Mouse (Mus musculus) midbrain, embryonic 10.5 days (tissue): ENCODE data around the gene D430041D05Rik. TPM values are rescaled to one million over a fixed set of nuclear protein-coding genes. Genes with fewer than 3 reads are reported as not detected.
A peak's percentile ranks its signal among the peaks of the same experiment; 100 is the strongest.

ENCODE experiments used
- DNase-seq: peaks from one replicate; pipeline ENCODE4 v3.0.0-alpha.2; 2017; ENCODE audit warnings: low spot score
- H3K27ac ChIP-seq: fragments of 300-500 bp; sonication (generic); replicated peaks from 2 replicates; pipeline ENCODE4 v1.5.1; 2016; ENCODE audit warnings: mild to moderate bottlenecking
- H3K27me3 ChIP-seq: fragments of 300-500 bp; sonication (generic); 2 replicates; pipeline ENCODE4 v1.6.1; 2016; ENCODE audit warnings: low read depth, mild to moderate bottlenecking; ENCODE audit not compliant: poor library complexity, severe bottlenecking
- H3K36me3 ChIP-seq: fragments of 300-500 bp; sonication (generic); 2 replicates; pipeline ENCODE4 v1.6.1; 2016; ENCODE audit warnings: mild to moderate bottlenecking, moderate library complexity
- H3K4me1 ChIP-seq: fragments of 300-500 bp; sonication (generic); 2 replicates; pipeline ENCODE4 v1.6.1; 2016
- H3K4me3 ChIP-seq: fragments of 300-500 bp; sonication (generic); 2 replicates; pipeline ENCODE4 v1.5.1; 2016; ENCODE audit warnings: mild to moderate bottlenecking, moderate library complexity
- H3K9me3 ChIP-seq: fragments of 300-500 bp; sonication (generic); replicated peaks from 2 replicates; pipeline ENCODE4 v1.6.1; 2016; ENCODE audit warnings: mild to moderate bottlenecking
- WGBS: fragments of 180-500 bp; shearing (Covaris S2); methylation state at CpG from one replicate; pipeline ENCODE4 v1.1.7; 2016; 5-methylcytosine and 5-hydroxymethylcytosine counted together
- polyA plus RNA-seq: library from polyadenylated mRNA; unstranded; fragments of >200 nt; fragmentation: Nextera tagmentation; extraction: Ambion mirVana; gene quantifications from 2 replicates; pipeline ENCODE4 v1.2.1, GENCODE M21; 2016

D430041D05Rik gene
- polyA plus RNA-seq, 1 experiment from 2014 or later, result 0.95 TPM

DNA sequence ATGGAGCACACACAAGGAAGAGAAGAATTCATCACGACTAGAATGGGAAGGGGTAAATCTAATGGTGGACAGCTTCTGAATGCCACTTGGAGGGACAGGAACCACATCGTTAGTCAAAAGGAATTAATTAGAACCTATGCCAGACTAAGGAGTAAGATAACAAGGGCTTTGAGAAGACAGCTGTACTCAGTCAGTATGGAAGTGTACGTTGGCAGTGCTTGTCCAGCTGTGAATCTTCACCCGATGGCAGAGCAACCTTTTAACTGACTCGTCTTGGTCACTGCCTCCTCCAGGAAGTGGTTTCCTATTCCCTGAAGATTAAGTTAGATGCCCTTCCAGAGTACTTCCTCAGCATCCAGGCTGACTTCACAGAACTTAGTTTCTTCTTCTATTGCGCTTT is 87.0 kb downstream of the D430041D05Rik start:
- 79% methylated on average over 6 of the region's 6 CpGs for WGBS

GRCm38 (mm10) chr2:104323351-104323750 is 87.5 kb downstream of the D430041D05Rik start:
- Histone ChIP-seq H3K4me3 (no peak overlapping the region), H3K27me3 (no peaks in the 10 kb centered on the region), H3K27ac (no peak overlapping the region), H3K36me3 (no peaks in the 10 kb centered on the region), H3K4me1 (peaks cover 5% of the 10 kb centered on the region; the same call in 1 of the 2 replicates), H3K9me3 (no peaks in the 10 kb centered on the region)
- no peak for DNase-seq
- WGBS, result 92% methylated on average over 5 of the region's 5 CpGs

More for the DNA sequence above, 87.0 kb downstream of the D430041D05Rik start:
- no peaks in the 10 kb centered on the region for H3K9me3 ChIP-seq
- no peaks in the 10 kb centered on the region for H3K27me3 ChIP-seq
- no peak overlapping the region for H3K27ac ChIP-seq
- H3K4me3 ChIP-seq, result no peak overlapping the region
- no peak for DNase-seq
- no peaks in the 10 kb centered on the region for H3K36me3 ChIP-seq
- H3K4me1 ChIP-seq, result 0 out of 2 replicates have a peak, but pooled peaks cover 3% of the 10 kb centered on the region

- no peaks in the 10 kb centered on the region for H3K9me3 ChIP-seq
Observed at GRCm38 (mm10) chr2:104320061-104320624, 90.7 kb downstream of the D430041D05Rik start.

GRCm38 (mm10) chr2:104319443-104319842 is 91.4 kb downstream of the D430041D05Rik start:
- no peak for DNase-seq
- 96% methylated on average over 10 of the region's 10 CpGs for WGBS
- Histone ChIP-seq H3K9me3 (no peaks in the 10 kb centered on the region), H3K4me3 (no peak overlapping the region), H3K36me3 (no peaks in the 10 kb centered on the region), H3K4me1 (peaks cover 11% of the 10 kb centered on the region), H3K27me3 (no peaks in the 10 kb centered on the region), H3K27ac (no peak overlapping the region)

More at GRCm38 (mm10) chr2:104320061-104320624, 90.7 kb downstream of the D430041D05Rik start:
- 88% methylated on average over 13 of the region's 13 CpGs for WGBS
- no peaks in the 10 kb centered on the region for H3K36me3 ChIP-seq
- H3K4me1 ChIP-seq, result peaks cover 11% of the 10 kb centered on the region
- H3K4me3 ChIP-seq, result no peak overlapping the region
- no peaks in the 10 kb centered on the region for H3K27me3 ChIP-seq
- DNase-seq, result no peak
- no peak overlapping the region for H3K27ac ChIP-seq

DNA sequence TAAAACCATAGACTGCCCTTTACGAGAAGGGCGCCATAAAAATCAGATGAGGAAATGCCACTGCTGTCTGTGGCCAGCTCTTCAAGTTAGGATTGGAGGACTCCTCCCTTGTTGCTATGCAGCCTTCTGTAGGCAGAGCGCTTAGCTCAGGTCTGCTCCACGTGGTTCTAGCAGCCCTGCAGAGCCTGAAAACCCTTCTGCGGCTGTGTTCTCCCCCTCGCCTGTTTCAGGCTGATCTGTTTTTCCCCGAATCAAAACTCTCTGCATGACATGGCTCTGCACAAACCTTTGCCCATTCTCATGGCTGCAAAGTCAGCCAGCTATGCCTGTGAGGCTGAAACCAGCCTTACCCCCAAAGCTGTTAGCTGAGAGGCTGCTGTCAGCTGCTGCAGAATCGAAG is 91.9 kb downstream of the D430041D05Rik start:
- no peaks in the 10 kb centered on the region for H3K9me3 ChIP-seq
- DNase-seq, result no peak
- no peaks in the 10 kb centered on the region for H3K27me3 ChIP-seq
- peaks cover 11% of the 10 kb centered on the region for H3K4me1 ChIP-seq
- no peak overlapping the region for H3K4me3 ChIP-seq
- H3K27ac ChIP-seq, result no peak overlapping the region; the same call in 1 of the 2 replicates
- H3K36me3 ChIP-seq, result no peaks in the 10 kb centered on the region
- 65% methylated on average over 8 of the region's 8 CpGs for WGBS

DNA sequence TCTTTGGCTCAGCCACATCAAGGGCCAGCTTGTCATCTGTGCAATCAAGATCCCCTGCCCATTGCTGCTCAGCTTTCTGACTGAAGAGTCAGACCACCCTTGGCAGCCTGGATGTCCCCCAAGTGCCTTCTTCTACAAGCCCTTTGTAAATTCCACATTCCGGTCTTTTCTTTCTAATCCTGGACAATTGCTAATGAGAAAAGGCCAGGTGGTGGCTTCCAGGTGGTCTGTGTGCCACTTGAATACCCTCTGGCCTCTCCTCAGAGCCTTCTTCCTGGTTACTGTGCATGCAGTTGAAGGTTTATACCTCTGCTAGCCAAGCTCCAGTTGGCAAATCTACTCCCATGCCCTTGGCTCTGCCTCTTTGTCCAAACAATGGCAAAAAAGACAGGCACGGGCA is 92.6 kb downstream of the D430041D05Rik start:
- DNase-seq, result no peak
- Histone ChIP-seq H3K27me3 (no peaks in the 10 kb centered on the region), H3K36me3 (no peaks in the 10 kb centered on the region), H3K9me3 (no peaks in the 10 kb centered on the region), H3K4me1 (peaks cover 11% of the 10 kb centered on the region), H3K4me3 (no peak overlapping the region), H3K27ac (no peak overlapping the region)
- 76% methylated on average over 2 of the region's 2 CpGs for WGBS

DNA sequence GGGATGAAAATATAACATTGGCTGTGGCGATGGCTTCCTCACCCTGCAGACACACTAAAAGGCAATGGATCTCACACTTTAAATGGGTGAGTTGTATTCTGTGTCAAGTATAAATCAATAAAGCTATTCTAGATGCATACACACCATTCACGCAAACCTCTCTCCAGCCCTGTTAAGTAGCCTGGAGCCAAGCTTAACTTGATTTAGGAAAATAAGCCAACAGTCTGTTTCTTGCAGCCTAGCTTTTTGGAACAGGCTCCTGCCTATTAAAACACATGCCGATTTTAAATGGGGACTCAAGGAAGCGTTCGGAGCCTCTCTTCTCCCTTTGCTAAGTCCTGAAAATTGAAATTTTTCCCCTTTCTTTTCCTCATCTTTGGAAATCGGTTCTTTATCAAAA is 93.2 kb downstream of the D430041D05Rik start:
- peaks cover 11% of the 10 kb centered on the region for H3K4me1 ChIP-seq
- H3K9me3 ChIP-seq, result no peaks in the 10 kb centered on the region
- DNase-seq, result no peak
- no peak overlapping the region for H3K4me3 ChIP-seq
- WGBS, result 91% methylated on average over 6 of the region's 6 CpGs
- H3K27ac ChIP-seq, result no peak overlapping the region
- H3K27me3 ChIP-seq, result no peaks in the 10 kb centered on the region
- no peaks in the 10 kb centered on the region for H3K36me3 ChIP-seq

GRCm38 (mm10) chr2:104316483-104316882 is 94.3 kb downstream of the D430041D05Rik start:
- peaks cover 11% of the 10 kb centered on the region for H3K4me1 ChIP-seq
- no peak for DNase-seq
- no peaks in the 10 kb centered on the region for H3K9me3 ChIP-seq
- H3K27ac ChIP-seq, result no peak overlapping the region
- no peaks in the 10 kb centered on the region for H3K27me3 ChIP-seq
- no peak overlapping the region for H3K4me3 ChIP-seq
- 75% methylated on average over 8 of the region's 8 CpGs for WGBS
- no peaks in the 10 kb centered on the region for H3K36me3 ChIP-seq

- Histone ChIP-seq H3K4me1 (peaks cover 9% of the 10 kb centered on the region), H3K36me3 (no peaks in the 10 kb centered on the region), H3K4me3 (no peak overlapping the region), H3K9me3 (no peaks in the 10 kb centered on the region), H3K27ac (no peak overlapping the region), H3K27me3 (no peaks in the 10 kb centered on the region)
- WGBS, result 89% methylated on average over 6 of the region's 6 CpGs
- DNase-seq, result no peak
Observed at GRCm38 (mm10) chr2:104313246-104313645, 97.6 kb downstream of the D430041D05Rik start.

- WGBS, result 83% methylated on average over 4 of the region's 4 CpGs
- H3K4me1 ChIP-seq, result peaks cover 8% of the 10 kb centered on the region
- no peak for DNase-seq
- H3K4me3 ChIP-seq, result no peak overlapping the region
- H3K27ac ChIP-seq, result no peak overlapping the region
- H3K27me3 ChIP-seq, result no peaks in the 10 kb centered on the region
- no peaks in the 10 kb centered on the region for H3K9me3 ChIP-seq
- no peaks in the 10 kb centered on the region for H3K36me3 ChIP-seq
Observed at GRCm38 (mm10) chr2:104307102-104307501, 103.7 kb downstream of the D430041D05Rik start.

DNA sequence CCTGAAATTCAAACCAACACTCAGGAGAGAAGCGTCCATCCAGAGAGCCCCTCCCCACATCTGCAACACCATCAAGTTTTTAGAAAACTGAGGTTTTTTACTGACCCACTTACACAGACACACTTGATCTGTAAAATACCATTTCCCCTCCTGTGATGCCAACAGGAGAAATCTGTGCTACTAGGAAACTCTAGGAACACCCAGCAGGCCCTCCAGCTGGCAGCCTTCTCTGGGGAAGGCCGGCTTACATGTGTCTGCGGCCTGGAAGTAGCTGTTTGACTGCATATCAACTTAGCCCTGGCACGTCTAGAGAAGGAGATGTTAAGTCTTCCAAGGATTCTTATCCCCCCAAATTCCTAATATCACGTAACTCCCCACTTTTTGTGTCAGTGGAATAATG is 105.1 kb downstream of the D430041D05Rik start:
- no peaks in the 10 kb centered on the region for H3K9me3 ChIP-seq
- no peaks in the 10 kb centered on the region for H3K27me3 ChIP-seq
- no peak for DNase-seq
- no peak overlapping the region for H3K4me3 ChIP-seq
- 78% methylated on average over 5 of the region's 5 CpGs for whole genome bisulfite sequencing
- no peak overlapping the region for H3K27ac ChIP-seq
- no peaks in the 10 kb centered on the region for H3K36me3 ChIP-seq
- H3K4me1 ChIP-seq, result peaks cover 4% of the 10 kb centered on the region

GRCm38 (mm10) chr2:104299912-104300311 is 110.9 kb downstream of the D430041D05Rik start:
- WGBS, result 76% methylated on average over 1 of the region's 1 CpGs
- H3K4me3 ChIP-seq, result no peak overlapping the region
- H3K36me3 ChIP-seq, result no peaks in the 10 kb centered on the region
- no peaks in the 10 kb centered on the region for H3K27me3 ChIP-seq
- no peak for DNase-seq
- H3K4me1 ChIP-seq, result no peaks in the 10 kb centered on the region
- H3K9me3 ChIP-seq, result no peaks in the 10 kb centered on the region
- H3K27ac ChIP-seq, result no peak overlapping the region

DNA sequence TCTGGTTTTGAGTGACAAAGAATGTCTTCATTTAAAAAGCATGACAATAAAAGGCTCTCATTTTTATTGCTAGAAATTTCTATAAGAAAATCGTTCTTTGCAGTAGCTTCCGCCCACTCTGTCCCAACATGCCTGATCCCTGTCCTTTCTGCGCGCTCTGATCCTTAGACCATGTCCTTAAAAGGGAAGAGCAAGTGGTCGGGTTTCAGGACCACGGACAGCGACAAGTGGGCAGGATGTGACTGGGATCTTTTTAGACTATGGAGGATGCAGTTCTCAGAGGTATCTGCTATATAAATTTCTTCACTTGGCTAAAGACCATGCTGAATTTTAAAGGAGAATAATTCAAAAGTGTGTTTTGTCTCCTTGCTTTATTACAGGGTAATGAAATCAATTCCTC is 111.7 kb downstream of the D430041D05Rik start:
- Histone ChIP-seq H3K36me3 (no peaks in the 10 kb centered on the region), H3K27ac (no peak overlapping the region), H3K4me1 (no peaks in the 10 kb centered on the region), H3K9me3 (no peaks in the 10 kb centered on the region), H3K27me3 (no peaks in the 10 kb centered on the region), H3K4me3 (no peak overlapping the region)
- DNase-seq, result peak; percentile 73
- 18% methylated on average over 7 of the region's 7 CpGs for WGBS
